Mouse (Mus musculus) erythroblast, embryonic 14.5 days (primary cell): ENCODE results near the gene Epb41. TPM values are rescaled to one million over a fixed set of nuclear protein-coding genes. Genes with fewer than 3 reads are reported as not detected.

Experiments
- H3K27me3 ChIP-seq: 2 replicates; pipeline ENCODE4 v1.6.1; 2012; ENCODE audit warnings: inconsistent platforms; ENCODE audit not compliant: control insufficient read depth
- H3K36me3 ChIP-seq: 2 replicates; pipeline ENCODE4 v1.6.1; 2012; ENCODE audit warnings: mild to moderate bottlenecking, inconsistent platforms; ENCODE audit not compliant: control insufficient read depth
- H3K4me1 ChIP-seq: 2 replicates; pipeline ENCODE4 v1.6.1; 2012; ENCODE audit warnings: inconsistent platforms; ENCODE audit not compliant: control insufficient read depth
- H3K4me3 ChIP-seq: replicated peaks from 2 replicates; pipeline ENCODE3; 2012; ENCODE audit warnings: moderate library complexity, mild to moderate bottlenecking, inconsistent platforms
- H3K9me3 ChIP-seq: 2 replicates; pipeline ENCODE4 v1.6.1; 2012; ENCODE audit warnings: low read length, inconsistent platforms, mixed read lengths; ENCODE audit not compliant: control insufficient read depth
- GATA1 ChIP-seq: IDR thresholded peaks from 2 replicates; pipeline ENCODE4 v1.6.1; 2012; ENCODE audit warnings: low read length, inconsistent platforms, mixed read lengths
- TAL1 ChIP-seq: IDR thresholded peaks from 3 replicates; pipeline ENCODE4 v1.6.1; 2012; ENCODE audit warnings: low read length, inconsistent platforms, mixed read lengths
- polyA plus RNA-seq: library from polyadenylated mRNA; stranded (reverse); fragments of >175 nt; gene quantifications from 2 replicates; pipeline ENCODE4 v1.2.3, GENCODE M21; 2012

The Epb41 gene
- polyA plus RNA-seq, 1 experiment, result 120 TPM

DNA sequence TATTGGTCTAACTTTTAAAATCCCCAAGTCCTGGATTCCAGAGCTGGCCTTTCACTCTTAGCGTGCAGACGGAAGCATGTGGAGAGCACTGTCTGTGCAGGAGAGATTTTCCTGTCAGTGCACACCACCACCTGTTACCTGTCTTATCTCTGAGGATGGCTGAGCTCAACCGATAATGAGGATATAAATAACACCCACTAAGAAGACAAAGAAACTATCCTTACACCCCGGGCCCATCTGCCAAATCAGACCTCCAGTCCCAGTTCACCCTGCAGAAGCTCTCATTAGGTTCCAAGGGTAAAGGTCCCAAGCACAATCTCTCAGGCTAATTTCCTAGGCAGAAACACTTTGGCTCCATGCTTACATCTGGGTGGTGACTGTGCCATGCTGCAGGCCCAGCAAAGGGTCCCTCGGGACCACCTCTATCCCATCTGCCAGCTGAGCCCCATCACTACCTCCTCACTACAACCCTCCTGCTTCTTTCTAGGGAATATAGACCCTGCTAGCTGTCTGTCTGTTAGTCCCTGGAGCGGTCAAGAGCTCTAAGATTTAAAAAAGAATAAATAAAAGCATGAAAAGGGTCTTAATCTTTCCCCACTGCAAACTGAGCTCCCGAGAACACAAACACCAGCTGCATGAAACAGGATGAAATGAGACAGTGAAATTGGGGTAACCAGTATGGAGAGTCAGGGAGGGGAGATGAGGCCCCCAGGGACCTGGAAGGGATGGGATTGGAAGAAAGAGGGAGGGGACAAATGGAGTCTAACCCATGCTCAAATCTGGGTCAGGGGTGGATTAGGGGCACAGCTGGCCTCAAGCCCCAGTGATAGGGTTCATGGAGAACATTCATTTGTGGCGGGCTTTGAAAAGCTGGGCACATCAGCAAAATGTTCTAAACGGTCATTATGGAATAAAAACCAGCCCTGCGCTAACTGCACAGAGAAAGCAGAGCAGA is 23.5 kb downstream of the Epb41 start:
- Histone ChIP-seq H3K9me3 (no peaks in the 10 kb centered on the region), H3K4me3 (peak overlapping the region; percentile 20), H3K27me3 (peaks cover 9% of the 10 kb centered on the region), H3K4me1 (peaks cover 87% of the 10 kb centered on the region), H3K36me3 (peaks cover 85% of the 10 kb centered on the region)
- no peak for TF ChIP-seq GATA1
- no peak for TF ChIP-seq TAL1

DNA sequence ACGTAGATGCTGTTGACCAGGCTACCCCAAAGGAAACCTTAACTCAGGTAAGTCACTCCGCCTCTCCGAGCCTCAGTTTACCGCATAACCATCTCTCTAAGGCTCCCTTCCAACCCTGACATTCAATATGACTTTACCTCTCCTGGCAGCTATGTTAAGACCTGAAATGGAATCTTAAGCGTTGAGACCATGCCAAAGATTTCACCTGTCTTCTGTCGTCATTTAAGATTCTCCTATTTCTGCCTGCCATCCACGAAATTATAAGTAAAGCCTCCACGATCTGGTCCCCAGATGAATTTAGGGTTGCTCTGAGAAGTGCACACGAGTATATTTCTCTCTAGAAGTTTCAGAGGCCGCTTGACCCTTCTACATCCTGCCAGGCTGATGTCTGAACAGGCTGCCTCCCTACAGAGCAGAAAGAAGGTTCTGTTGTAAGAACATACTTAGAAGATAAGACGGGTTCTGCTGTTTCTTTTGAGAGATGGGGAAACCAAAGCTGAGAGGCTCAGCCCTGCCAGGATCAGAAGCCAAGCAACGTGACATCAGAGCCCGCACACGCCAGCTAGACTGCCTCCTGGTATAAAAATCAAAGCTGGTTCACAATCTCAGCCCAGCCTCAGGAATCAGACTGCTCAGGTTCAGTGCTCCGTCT is 25.4 kb downstream of the Epb41 start:
- H3K4me3 ChIP-seq, result peak overlapping the region; percentile 77
- peaks cover 84% of the 10 kb centered on the region for H3K36me3 ChIP-seq
- no peaks in the 10 kb centered on the region for H3K9me3 ChIP-seq
- H3K27me3 ChIP-seq, result peaks cover 9% of the 10 kb centered on the region
- H3K4me1 ChIP-seq, result peaks cover 84% of the 10 kb centered on the region
- TF ChIP-seq TAL1, result no peak
- no peak for TF ChIP-seq GATA1

DNA sequence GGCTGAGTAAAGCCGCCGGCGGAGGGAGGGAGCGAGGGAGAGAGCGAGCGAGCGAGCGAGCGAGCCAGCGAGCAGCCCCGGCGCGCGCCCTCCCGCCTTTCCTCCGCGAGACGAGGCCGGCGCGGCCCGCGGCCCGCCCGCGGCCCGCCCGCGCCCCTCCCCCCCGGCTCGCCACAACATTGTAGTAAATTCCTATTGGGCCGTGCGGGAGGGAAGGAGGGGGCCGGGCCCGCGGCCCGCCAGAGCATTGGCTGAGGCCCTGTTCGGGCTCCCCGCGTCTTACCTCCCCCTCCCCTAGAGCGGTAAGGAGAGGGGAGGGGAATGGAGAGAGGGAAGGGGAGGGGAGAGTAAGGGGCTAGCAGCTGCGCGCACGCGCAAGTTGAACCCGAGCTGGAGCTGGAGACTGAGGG is 26.1 kb downstream of the Epb41 start:
- H3K4me1 ChIP-seq, result peaks cover 87% of the 10 kb centered on the region
- no peak for TF ChIP-seq GATA1
- TF ChIP-seq TAL1, result no peak
- H3K36me3 ChIP-seq, result peaks cover 85% of the 10 kb centered on the region

DNA sequence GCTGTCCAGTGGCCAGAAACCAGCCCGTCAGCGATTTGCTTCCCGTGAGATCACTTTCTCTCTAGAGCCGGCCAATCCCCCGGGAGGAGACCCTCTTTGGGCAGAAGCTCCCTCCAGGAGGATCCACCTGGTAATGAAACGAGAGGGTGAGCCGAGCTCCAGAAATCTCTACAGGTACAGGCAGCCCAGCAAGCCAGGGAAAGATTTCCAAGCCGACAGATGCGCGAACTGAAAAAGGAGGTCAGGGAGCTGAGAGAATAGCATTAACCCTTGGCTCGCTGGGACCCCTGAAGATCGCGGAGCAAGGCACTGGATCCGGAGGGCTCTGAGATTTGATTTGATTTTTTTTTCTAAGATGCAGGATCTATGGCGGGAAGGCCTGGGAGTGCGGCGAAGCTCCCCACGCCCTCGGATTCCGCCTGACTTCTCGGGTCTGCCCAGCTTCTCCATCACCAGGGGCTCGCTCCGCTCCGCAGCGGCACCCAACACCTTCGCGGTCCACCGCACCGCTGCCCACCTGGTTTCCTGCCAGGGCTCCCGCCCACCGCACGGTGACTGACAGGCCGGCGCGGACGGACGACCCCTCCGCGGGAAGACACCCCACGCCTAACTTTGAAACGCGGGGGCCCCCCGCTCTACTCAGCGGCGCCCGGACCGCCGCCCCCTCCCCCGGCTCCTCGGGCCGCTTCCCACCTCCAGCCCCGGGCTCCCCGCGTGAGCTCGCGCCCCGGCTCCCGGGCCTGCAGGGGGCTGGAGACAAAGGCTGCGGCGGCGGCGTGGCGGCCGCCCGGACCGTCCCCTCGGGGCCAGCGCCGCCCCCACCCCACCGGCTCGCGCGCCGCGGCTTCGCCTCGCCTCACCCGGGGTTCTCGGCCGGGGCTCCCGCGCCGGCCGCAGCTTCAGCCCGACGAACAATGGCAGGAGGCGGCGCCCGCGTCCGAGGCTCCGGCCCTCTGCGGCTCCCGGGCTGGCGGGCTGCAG is 26.8 kb downstream of the Epb41 start:
- H3K4me1 ChIP-seq, result peaks cover 90% of the 10 kb centered on the region
- no peaks in the 10 kb centered on the region for H3K9me3 ChIP-seq
- TF ChIP-seq TAL1 (no peak), GATA1 (no peak)
- peaks cover 9% of the 10 kb centered on the region for H3K27me3 ChIP-seq
- H3K4me3 ChIP-seq, result peak overlapping the region; percentile 77
- peaks cover 85% of the 10 kb centered on the region for H3K36me3 ChIP-seq

More for the DNA sequence above, 26.1 kb downstream of the Epb41 start:
- Histone ChIP-seq H3K4me3 (peak overlapping the region; percentile 77), H3K9me3 (no peaks in the 10 kb centered on the region), H3K27me3 (peaks cover 9% of the 10 kb centered on the region)

DNA sequence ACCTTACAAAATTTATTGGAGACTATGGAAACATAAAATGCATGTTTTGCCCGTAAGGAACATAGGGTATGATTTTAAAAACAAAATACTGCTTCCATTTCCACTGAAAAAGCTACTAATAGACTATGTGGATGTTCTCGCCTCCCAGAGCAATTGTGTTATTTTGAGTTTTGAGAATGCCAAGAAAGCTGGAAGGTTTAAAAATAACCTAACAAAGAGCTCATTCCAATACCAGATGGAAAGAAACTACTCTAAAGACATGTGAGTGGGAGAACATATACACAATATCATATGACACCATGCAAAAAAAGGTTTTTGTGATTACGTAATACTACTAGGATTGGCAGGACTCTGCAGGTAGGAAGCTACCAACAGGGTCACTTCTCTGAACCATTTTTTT is 31.4 kb downstream of the Epb41 start:
- no peaks in the 10 kb centered on the region for H3K9me3 ChIP-seq
- peaks cover 94% of the 10 kb centered on the region for H3K4me1 ChIP-seq
- TF ChIP-seq GATA1, result no peak
- TF ChIP-seq TAL1, result no peak
- H3K36me3 ChIP-seq, result peaks cover 98% of the 10 kb centered on the region
- H3K27me3 ChIP-seq, result peaks cover 8% of the 10 kb centered on the region
- H3K4me3 ChIP-seq, result no peak overlapping the region

DNA sequence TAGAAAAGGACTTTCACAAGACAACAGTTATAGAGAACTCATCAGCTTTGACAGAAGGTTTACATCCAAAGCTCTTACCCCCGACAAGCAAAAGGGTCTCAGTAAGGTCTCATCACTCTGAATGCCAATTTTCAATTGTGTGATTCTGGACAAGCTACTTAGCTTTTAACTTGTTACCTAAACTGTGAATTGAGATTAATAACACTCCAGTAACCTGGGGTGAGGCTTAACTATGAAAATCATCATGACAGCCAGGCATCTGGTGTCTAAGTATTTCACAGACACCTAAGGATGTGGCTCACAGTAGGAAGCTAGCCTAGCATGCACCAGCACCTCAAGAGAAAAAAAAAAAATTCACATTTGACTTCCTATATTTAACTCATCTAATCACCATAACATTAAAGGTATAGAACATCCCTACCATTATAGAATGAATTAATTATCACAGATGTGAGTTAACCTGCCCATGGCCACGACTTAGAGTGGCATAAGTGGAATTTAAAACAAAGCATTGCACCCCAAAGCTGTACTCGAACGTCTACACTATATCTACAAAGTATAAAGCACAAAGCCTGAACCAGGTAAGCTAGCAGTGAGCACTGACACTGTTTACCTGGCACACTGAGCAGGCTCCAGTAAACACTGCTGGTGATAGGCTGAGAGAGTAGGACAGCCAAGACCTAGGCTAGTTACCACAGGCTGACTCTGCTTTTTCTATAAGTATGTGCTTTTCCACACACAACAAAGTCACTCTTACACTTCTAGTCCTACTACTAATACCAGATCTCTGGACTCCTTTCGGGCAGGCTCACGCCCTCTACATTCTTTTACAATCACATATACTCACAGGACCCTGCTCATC is 33.4 kb downstream of the Epb41 start:
- TF ChIP-seq GATA1 (no peak), TAL1 (no peak)
- H3K27me3 ChIP-seq, result no peaks in the 10 kb centered on the region
- peaks cover 98% of the 10 kb centered on the region for H3K36me3 ChIP-seq
- H3K4me1 ChIP-seq, result peaks cover 93% of the 10 kb centered on the region
- peak overlapping the region; percentile 16 for H3K4me3 ChIP-seq
- H3K9me3 ChIP-seq, result no peaks in the 10 kb centered on the region

DNA sequence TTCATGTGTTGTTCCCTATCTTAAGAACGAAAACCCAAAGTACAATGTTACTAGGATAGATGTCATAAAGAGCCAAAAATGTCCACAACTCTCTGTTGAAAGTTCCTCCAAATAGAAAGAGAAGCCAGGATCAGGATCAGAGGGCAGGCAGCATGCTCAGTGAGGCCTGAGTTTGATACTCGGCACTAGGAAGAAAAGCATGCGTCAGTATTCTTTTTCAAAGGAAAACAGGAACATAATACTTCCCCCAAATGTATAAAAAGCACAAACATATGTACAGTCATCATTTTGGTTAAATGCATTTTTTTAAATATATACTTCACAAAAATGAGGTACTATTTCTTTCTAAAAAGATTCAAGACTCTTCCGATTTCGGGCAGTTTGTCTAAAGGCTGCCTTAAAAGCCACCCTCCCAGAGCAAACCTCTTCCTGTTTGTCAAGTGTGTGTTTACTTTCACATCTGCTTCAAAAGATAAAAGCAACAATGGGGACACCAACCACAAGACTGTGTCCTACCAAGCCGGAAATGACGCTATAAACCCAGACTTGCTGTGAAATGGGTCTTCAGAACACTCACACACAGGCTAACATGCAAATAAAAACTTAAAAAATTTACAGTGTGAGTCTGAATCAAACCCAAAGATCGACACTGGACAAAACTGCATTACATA is 35.0 kb downstream of the Epb41 start:
- Histone ChIP-seq H3K4me1 (peaks cover 97% of the 10 kb centered on the region), H3K9me3 (no peaks in the 10 kb centered on the region), H3K27me3 (no peaks in the 10 kb centered on the region), H3K36me3 (peaks cover 99% of the 10 kb centered on the region), H3K4me3 (peak overlapping the region; percentile 28)
- TF ChIP-seq TAL1 (0 out of 3 replicates have a peak, but pooled peaks have one; percentile 18), GATA1 (no peak)
